Mouse (Mus musculus): Measurements from ENCODE around the gene Zfp592. TPM values are rescaled to one million over a fixed set of nuclear protein-coding genes. Genes with fewer than 3 reads are reported as not detected.

Zfp592 gene
- polyA plus RNA-seq, 1 experiment = 21.8 TPM

GRCm38 (mm10) chr7:81063332-81063731 lies 69.9 kb downstream of the Zfp592 start:
- WGBS = 74% methylated on average over 9 of the region's 9 CpGs

GRCm38 (mm10) chr7:81066714-81067113 lies 73.2 kb downstream of the Zfp592 start:
- Histone ChIP-seq H3K27me3 (ENCODE audit: control insufficient read depth, insufficient read depth, low read length) (no peaks in the 10 kb centered on the region), H3K4me3 (ENCODE audit: low read depth, low read length) (no peak overlapping the region), H3K36me3 (ENCODE audit: control insufficient read depth, insufficient read depth, low read length) (no peaks in the 10 kb centered on the region), H3K4me1 (ENCODE audit: control insufficient read depth, insufficient read depth, insufficient read length, low read length) (no peaks in the 10 kb centered on the region), H3K27ac (ENCODE audit: insufficient read depth, low read depth, low read length) (no peak overlapping the region)
- 49% methylated on average over 6 of the region's 6 CpGs for WGBS
- TF ChIP-seq CTCF (IDR thresholded peaks at IDR 0.05; ENCODE audit: extremely low read depth, insufficient read length, insufficient replicate concordance, low read depth, low read length) (no peak), POLR2A (IDR thresholded peaks at IDR 0.05; ENCODE audit: low read depth, low read length) (no peak)

More at GRCm38 (mm10) chr7:81063332-81063731, 69.9 kb downstream of the Zfp592 start:
- H3K36me3 ChIP-seq (ENCODE audit: control insufficient read depth, insufficient read depth, low read length) = no peaks in the 10 kb centered on the region
- no peak for TF ChIP-seq CTCF (IDR thresholded peaks at IDR 0.05; ENCODE audit: extremely low read depth, insufficient read length, insufficient replicate concordance, low read depth, low read length)
- TF ChIP-seq POLR2A (IDR thresholded peaks at IDR 0.05; ENCODE audit: low read depth, low read length) = no peak
- H3K4me1 ChIP-seq (ENCODE audit: control insufficient read depth, insufficient read depth, insufficient read length, low read length) = peaks cover 4% of the 10 kb centered on the region; the same call in 1 of the 2 replicates
- no peak overlapping the region for H3K4me3 ChIP-seq (ENCODE audit: low read depth, low read length)
- H3K27me3 ChIP-seq (ENCODE audit: control insufficient read depth, insufficient read depth, low read length) = no peaks in the 10 kb centered on the region
- H3K27ac ChIP-seq (ENCODE audit: insufficient read depth, low read depth, low read length) = no peak overlapping the region

- Histone ChIP-seq H3K36me3 (ENCODE audit: control insufficient read depth, insufficient read depth, low read length) (no peaks in the 10 kb centered on the region), H3K27ac (ENCODE audit: insufficient read depth, low read depth, low read length) (no peak overlapping the region), H3K4me3 (ENCODE audit: low read depth, low read length) (no peak overlapping the region), H3K4me1 (ENCODE audit: control insufficient read depth, insufficient read depth, insufficient read length, low read length) (peaks cover 7% of the 10 kb centered on the region), H3K27me3 (ENCODE audit: control insufficient read depth, insufficient read depth, low read length) (no peaks in the 10 kb centered on the region)
- no peak for TF ChIP-seq CTCF (IDR thresholded peaks at IDR 0.05; ENCODE audit: extremely low read depth, insufficient read length, insufficient replicate concordance, low read depth, low read length)
- no peak for TF ChIP-seq POLR2A (IDR thresholded peaks at IDR 0.05; ENCODE audit: low read depth, low read length)
- 41% methylated on average over 5 of the region's 5 CpGs for WGBS
Observed at GRCm38 (mm10) chr7:81072463-81072862, 79.0 kb downstream of the Zfp592 start.

- no peak overlapping the region for H3K27ac ChIP-seq (ENCODE audit: insufficient read depth, low read depth, low read length)
- no peak for TF ChIP-seq POLR2A (IDR thresholded peaks at IDR 0.05; ENCODE audit: low read depth, low read length)
- peak; percentile 57; the same call in 1 of the 2 replicates for TF ChIP-seq CTCF (IDR thresholded peaks at IDR 0.05; ENCODE audit: extremely low read depth, insufficient read length, insufficient replicate concordance, low read depth, low read length)
- peaks cover 7% of the 10 kb centered on the region for H3K4me1 ChIP-seq (ENCODE audit: control insufficient read depth, insufficient read depth, insufficient read length, low read length)
- H3K27me3 ChIP-seq (ENCODE audit: control insufficient read depth, insufficient read depth, low read length) = no peaks in the 10 kb centered on the region
- H3K4me3 ChIP-seq (ENCODE audit: low read depth, low read length) = no peak overlapping the region
- no peaks in the 10 kb centered on the region for H3K36me3 ChIP-seq (ENCODE audit: control insufficient read depth, insufficient read depth, low read length)
- WGBS = 93% methylated on average over 5 of the region's 5 CpGs
Observed at GRCm38 (mm10) chr7:81073273-81073672, 79.8 kb downstream of the Zfp592 start.

DNA sequence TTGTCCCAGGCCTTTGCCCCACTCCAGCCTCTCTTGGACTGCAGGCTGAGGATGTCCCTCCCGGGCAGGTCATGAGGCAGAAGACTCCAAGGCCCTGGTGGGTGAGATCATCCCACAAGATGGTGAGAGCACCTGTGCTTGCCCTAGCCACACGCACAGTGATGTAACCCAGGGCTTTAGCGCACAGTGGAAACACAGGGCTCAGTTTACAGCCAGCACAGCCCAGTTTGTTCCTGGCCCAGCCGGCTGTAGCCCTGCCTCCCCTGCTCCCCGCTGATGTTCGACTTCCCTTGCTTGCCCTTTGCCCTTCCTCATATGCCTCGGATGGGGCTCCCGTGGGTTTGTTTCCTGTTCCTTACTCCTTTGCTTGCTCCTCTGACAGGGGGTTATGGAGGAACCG lies 81.1 kb downstream of the Zfp592 start:
- no peak for TF ChIP-seq CTCF (IDR thresholded peaks at IDR 0.05; ENCODE audit: extremely low read depth, insufficient read length, insufficient replicate concordance, low read depth, low read length)
- no peak for TF ChIP-seq POLR2A (IDR thresholded peaks at IDR 0.05; ENCODE audit: low read depth, low read length)
- H3K4me3 ChIP-seq (ENCODE audit: low read depth, low read length) = no peak overlapping the region
- no peaks in the 10 kb centered on the region for H3K27me3 ChIP-seq (ENCODE audit: control insufficient read depth, insufficient read depth, low read length)
- H3K27ac ChIP-seq (ENCODE audit: insufficient read depth, low read depth, low read length) = no peak overlapping the region
- peaks cover 7% of the 10 kb centered on the region for H3K4me1 ChIP-seq (ENCODE audit: control insufficient read depth, insufficient read depth, insufficient read length, low read length)
- WGBS = 15% methylated on average over 9 of the region's 9 CpGs
- no peaks in the 10 kb centered on the region for H3K36me3 ChIP-seq (ENCODE audit: control insufficient read depth, insufficient read depth, low read length)

DNA sequence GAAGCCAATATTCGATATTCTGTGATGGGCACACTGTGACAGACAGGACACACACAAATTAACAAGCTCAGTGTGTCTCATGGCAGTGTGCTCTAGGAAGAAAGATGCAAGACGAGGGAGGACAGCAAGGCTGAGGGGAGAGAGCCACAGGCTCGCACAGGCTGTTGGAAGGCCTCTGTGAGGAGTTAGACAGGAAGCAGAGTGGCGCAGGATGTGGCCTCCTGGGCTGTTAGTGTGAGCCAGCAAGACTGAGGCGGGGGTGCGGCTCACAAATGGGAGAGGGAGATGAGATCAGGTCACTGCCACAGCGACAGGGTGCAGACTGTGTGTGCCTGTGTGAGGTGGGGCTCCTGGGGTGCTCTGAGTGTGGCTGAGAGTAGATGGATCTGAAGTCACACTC lies 81.8 kb downstream of the Zfp592 start:
- H3K4me1 ChIP-seq (ENCODE audit: control insufficient read depth, insufficient read depth, insufficient read length, low read length) = peaks cover 7% of the 10 kb centered on the region
- H3K27me3 ChIP-seq (ENCODE audit: control insufficient read depth, insufficient read depth, low read length) = no peaks in the 10 kb centered on the region
- TF ChIP-seq POLR2A (IDR thresholded peaks at IDR 0.05; ENCODE audit: low read depth, low read length) (no peak), CTCF (IDR thresholded peaks at IDR 0.05; ENCODE audit: extremely low read depth, insufficient read length, insufficient replicate concordance, low read depth, low read length) (no peak)
- no peaks in the 10 kb centered on the region for H3K36me3 ChIP-seq (ENCODE audit: control insufficient read depth, insufficient read depth, low read length)
- 65% methylated on average over 7 of the region's 7 CpGs for WGBS
- H3K4me3 ChIP-seq (ENCODE audit: low read depth, low read length) = no peak overlapping the region
- no peak overlapping the region for H3K27ac ChIP-seq (ENCODE audit: insufficient read depth, low read depth, low read length)

DNA sequence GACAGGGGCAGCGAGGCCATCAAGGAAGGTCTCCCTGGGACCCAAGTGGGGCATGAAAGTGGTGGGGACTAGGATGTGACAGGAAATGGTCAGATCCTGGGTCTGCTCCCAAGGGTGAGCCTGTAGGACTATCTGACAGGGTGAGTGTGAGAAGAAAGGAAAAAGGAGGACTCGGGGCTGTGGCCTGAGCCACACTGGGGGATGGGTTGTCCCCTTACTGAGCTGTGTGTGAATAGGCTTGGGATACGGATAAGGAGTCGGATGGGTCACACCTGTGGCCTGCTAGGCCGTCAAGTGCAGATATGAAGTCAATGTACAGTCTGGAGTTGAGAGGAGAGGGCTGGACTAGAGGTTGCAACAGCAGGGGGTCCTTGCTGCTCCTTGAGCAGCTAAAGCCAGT lies 82.3 kb downstream of the Zfp592 start:
- TF ChIP-seq POLR2A (IDR thresholded peaks at IDR 0.05; ENCODE audit: low read depth, low read length) (no peak), CTCF (IDR thresholded peaks at IDR 0.05; ENCODE audit: extremely low read depth, insufficient read length, insufficient replicate concordance, low read depth, low read length) (no peak)
- Histone ChIP-seq H3K27ac (ENCODE audit: insufficient read depth, low read depth, low read length) (no peak overlapping the region), H3K4me3 (ENCODE audit: low read depth, low read length) (no peak overlapping the region), H3K4me1 (ENCODE audit: control insufficient read depth, insufficient read depth, insufficient read length, low read length) (peaks cover 7% of the 10 kb centered on the region), H3K36me3 (ENCODE audit: control insufficient read depth, insufficient read depth, low read length) (no peaks in the 10 kb centered on the region), H3K27me3 (ENCODE audit: control insufficient read depth, insufficient read depth, low read length) (no peaks in the 10 kb centered on the region)
- WGBS = 92% methylated on average over 5 of the region's 5 CpGs

All from small intestine, adult 2 months (tissue).